Mouse (Mus musculus) heart, postnatal 0 days (tissue): ENCODE results near the gene Krt34.

Experiments
- CTCF ChIP-seq: IDR thresholded peaks from 2 replicates; pipeline ENCODE4 v1.5.1; 2016; ENCODE audit warnings: antibody characterized with exemption, control low read depth, low read depth
- EP300 ChIP-seq: IDR thresholded peaks from 2 replicates; pipeline ENCODE4 v1.6.1; 2016; ENCODE audit warnings: antibody characterized with exemption, low read depth

GRCm38 (mm10) chr11:100055686-100056655, 14.6 kb upstream of the Krt34 start:
- TF ChIP-seq CTCF (no peak), EP300 (no peak)
